Mouse (Mus musculus): ENCODE data around the gene Gm3435.

DNA sequence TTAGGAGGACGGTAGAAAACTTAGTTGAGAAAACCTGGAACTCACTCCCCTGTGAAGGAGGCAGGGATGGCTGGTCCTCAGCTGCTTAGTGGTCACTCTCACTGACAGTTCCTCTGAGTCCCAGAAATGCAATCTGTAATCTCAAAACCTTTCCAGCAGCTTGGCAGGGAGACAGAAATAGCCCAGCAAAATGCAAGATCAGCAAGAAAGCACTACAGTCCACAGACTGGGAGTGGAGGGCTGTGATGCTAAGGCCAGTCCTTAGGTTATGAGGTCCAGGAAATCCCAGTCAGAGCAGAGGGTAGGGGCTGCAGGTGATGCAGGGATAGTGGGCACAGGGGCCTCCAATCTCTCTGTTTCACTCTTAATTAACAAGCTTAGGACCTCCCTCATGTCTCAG, 56.9 kb downstream of the Gm3435 start:
- TF ChIP-seq CTCF (IDR thresholded peaks at IDR 0.05; ENCODE audit: low read depth, low read length) (no peak), TAL1 (conservative IDR thresholded peaks at IDR 0.05; ENCODE audit: low read depth, low read length) (no peak), GATA1 (IDR thresholded peaks at IDR 0.05; ENCODE audit: borderline replicate concordance, low read length) (no peak), POLR2AphosphoS5 (IDR thresholded peaks at IDR 0.05; ENCODE audit: insufficient replicate concordance, low read depth, low read length) (no peak)

All from G1E (cell line).